Mouse (Mus musculus) embryonic facial prominence, embryonic 13.5 days (tissue): Measurements from ENCODE around the gene Tfe3. TPM values are rescaled to one million over a fixed set of nuclear protein-coding genes. Genes with fewer than 3 reads are reported as not detected.
"Not testable (repeated sequence)": the region's sequence is repeated elsewhere in the genome, so short reads cannot be mapped to it uniquely, and the experiment has no call there.

Experiments
- ATAC-seq: fragments of 200-750 bp; cut with Nextera tagmentation; 2 replicates; pipeline ENCODE4 v1.8.0; 2017; ENCODE audit warnings: low read depth; ENCODE audit not compliant: insufficient number of reproducible peaks, insufficient read depth, low FRiP score, low TSS enrichment
- H3K27ac ChIP-seq: fragments of 300-500 bp; sonication (generic); 2 replicates; pipeline ENCODE4 v1.5.1; 2015; ENCODE audit warnings: moderate library complexity, mild to moderate bottlenecking, inconsistent platforms
- H3K27me3 ChIP-seq: fragments of 300-500 bp; sonication (generic); 2 replicates; pipeline ENCODE4 v1.6.1; 2015; ENCODE audit warnings: mild to moderate bottlenecking, inconsistent platforms
- H3K36me3 ChIP-seq: fragments of 300-500 bp; sonication (generic); 2 replicates; pipeline ENCODE4 v1.6.1; 2015; ENCODE audit warnings: mild to moderate bottlenecking, inconsistent platforms
- H3K4me1 ChIP-seq: fragments of 300-500 bp; sonication (generic); 2 replicates; pipeline ENCODE4 v1.6.1; 2015; ENCODE audit warnings: inconsistent platforms
- H3K4me2 ChIP-seq: fragments of 300-500 bp; sonication (generic); 2 replicates; pipeline ENCODE4 v1.6.1; 2015; ENCODE audit warnings: moderate library complexity, mild to moderate bottlenecking, inconsistent platforms
- H3K4me3 ChIP-seq: fragments of 300-500 bp; sonication (generic); 2 replicates; pipeline ENCODE4 v1.5.1; 2015; ENCODE audit warnings: mild to moderate bottlenecking, inconsistent platforms
- H3K9ac ChIP-seq: fragments of 300-500 bp; sonication (generic); 2 replicates; pipeline ENCODE4 v1.6.1; 2015; ENCODE audit warnings: mild to moderate bottlenecking, inconsistent platforms
- H3K9me3 ChIP-seq: fragments of 300-500 bp; sonication (generic); 2 replicates; pipeline ENCODE4 v1.6.1; 2016; ENCODE audit warnings: inconsistent platforms
- WGBS: fragments of 180-500 bp; shearing (Covaris S2); methylation state at CpG from one replicate; pipeline ENCODE4 v1.1.7; 2015; ENCODE audit warnings: mixed read lengths; 5-methylcytosine and 5-hydroxymethylcytosine counted together
- polyA plus RNA-seq: library from polyadenylated mRNA; unstranded; fragments of >200 nt; fragmentation: Nextera tagmentation; extraction: Ambion mirVana; gene quantifications from 2 replicates; pipeline ENCODE4 v1.2.1, GENCODE M21; 2015

Tfe3 gene
- polyA plus RNA-seq, result 28.5 and 28.7 TPM in 2 replicates

DNA sequence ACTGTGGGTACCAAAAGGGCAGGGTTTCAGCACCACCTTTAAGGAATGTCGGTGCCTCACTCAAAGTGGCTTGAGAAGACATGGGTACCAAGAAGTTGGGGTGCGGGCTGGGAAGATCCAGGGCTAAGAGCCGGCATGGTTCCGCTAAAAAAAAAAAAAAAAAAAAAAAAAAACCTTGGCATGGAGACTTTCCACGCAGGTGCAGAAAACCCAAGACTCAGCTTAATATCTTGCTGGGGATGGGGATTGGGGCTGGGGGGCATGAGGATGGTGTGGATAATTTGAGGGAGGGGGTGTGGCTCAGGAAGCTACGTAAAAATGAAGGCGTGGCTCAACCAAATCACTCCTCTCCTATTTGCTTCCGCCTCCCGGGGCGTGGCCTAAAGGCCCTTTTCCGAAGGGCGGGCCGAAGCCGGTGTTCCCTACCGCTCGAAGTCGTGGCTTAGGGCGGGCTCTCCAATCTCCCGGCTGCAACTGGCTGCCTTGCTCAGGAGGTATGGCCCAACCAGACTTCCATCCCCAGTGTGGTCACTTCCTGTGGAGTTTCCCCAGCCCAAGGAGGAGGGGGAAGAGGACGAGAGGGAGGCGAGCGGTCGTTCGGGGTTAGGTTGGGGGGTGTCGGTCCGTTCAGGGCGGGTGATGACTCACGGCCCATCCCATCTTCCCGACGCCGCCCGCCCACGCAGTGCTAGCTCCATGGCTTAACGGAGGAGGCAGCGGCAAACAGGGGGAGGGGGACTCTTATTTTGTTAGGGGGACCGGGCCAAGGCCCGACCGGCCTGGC is at the start of gene Tfe3:
TSS of gene Tfe3 (plus strand) at position 424 of the 784 bp plus-strand sequence.
- H3K9ac ChIP-seq, result peak within 1 kb of the TSS; percentile 77
- peaks cover 19% of the 10 kb centered on the region for H3K4me1 ChIP-seq
- peak within 1 kb of the TSS; percentile 62; the same call in 1 of the 2 replicates for H3K27ac ChIP-seq
- H3K36me3 ChIP-seq, result peaks cover 1% of the 10 kb centered on the region; the same call in 1 of the 2 replicates
- no peaks in the 10 kb centered on the region for H3K27me3 ChIP-seq
- H3K4me3 ChIP-seq, result peak within 1 kb of the TSS; percentile 67
- H3K4me2 ChIP-seq, result peak within 1 kb of the TSS; percentile 69
- 21% methylated on average over 36 of the region's 38 CpGs for WGBS
- ATAC-seq, result peak; percentile 92
- H3K9me3 ChIP-seq, result no peaks in the 10 kb centered on the region

DNA sequence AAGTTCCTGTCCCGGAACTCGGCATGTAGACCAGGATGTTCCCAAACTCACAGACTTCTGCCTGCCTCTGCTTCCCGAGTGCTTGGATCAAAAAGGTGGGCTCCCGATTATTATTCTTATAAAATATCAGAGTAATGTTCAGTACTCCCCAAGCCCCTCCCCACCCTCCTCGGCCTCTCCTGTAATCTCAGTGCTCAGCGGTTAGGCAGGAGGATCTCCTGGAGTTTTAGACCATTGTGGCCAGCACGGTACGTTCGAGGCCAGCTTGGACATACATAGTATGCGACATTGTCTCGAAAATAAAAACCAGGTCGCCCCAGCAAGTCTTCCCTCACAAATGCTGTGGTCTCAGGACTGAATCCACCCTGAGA is 48.6 kb upstream of the Tfe3 start:
- H3K27ac ChIP-seq, ATAC-seq, H3K27me3 ChIP-seq, H3K9me3 ChIP-seq, H3K36me3 ChIP-seq, H3K4me1 ChIP-seq: not testable (repeated sequence)
- Histone ChIP-seq H3K4me3 (peak overlapping the region; percentile 36), H3K4me2 (peak overlapping the region; percentile 55), H3K9ac (peak overlapping the region; percentile 59; the same call in 1 of the 2 replicates)
- 22% methylated on average over 6 of the region's 12 CpGs for WGBS

DNA sequence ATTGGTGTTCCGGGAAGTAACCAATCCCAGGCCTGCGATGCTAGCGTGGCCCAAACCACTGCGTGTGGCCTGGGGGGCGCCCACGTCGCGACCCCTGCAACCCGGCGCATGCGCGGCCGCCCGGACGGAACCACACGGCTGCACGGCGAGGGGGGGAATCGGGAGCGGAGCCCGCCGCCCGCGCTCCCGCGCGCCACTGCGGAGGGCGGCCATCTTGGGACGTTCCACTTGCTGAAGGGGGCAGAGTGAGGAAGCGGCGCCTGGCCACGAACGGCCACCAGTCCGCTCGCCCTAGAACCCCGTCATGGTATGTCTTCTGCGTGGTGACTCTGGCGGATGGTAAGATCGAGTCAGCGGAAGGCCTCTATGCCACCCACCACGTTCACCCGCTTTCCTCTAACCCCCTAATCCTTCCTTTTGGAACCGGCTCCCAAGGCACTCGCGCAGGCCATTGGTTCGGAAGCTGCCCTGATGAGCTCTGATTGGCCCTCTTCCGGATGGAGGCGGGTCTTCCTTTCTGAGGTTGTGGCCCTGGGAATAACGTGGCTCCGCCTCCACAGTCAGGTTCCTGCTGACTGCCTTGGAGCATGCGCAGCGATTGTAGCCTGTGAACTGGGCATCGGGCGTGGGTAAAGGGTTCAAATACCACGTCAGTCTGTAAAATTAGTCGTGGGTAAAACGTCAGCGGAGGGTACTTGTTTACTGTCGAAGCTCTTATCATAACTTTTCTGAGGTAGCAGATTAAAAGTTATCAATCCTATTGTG is 48.0 kb upstream of the Tfe3 start, which contains the start of gene Wdr45:
TSS of gene Wdr45 (plus strand) at position 199 of the 765 bp plus-strand sequence.
- not testable (repeated sequence) for H3K4me1 ChIP-seq, H3K27me3 ChIP-seq, H3K27ac ChIP-seq, H3K9me3 ChIP-seq, H3K36me3 ChIP-seq
- ATAC-seq, result peak; percentile 97
- H3K9ac ChIP-seq, result peak within 1 kb of the TSS; percentile 59; the same call in 1 of the 2 replicates
- peak within 1 kb of the TSS; percentile 36 for H3K4me3 ChIP-seq
- WGBS, result 22% methylated on average over 51 of the region's 60 CpGs
- peak within 1 kb of the TSS; percentile 55 for H3K4me2 ChIP-seq

DNA sequence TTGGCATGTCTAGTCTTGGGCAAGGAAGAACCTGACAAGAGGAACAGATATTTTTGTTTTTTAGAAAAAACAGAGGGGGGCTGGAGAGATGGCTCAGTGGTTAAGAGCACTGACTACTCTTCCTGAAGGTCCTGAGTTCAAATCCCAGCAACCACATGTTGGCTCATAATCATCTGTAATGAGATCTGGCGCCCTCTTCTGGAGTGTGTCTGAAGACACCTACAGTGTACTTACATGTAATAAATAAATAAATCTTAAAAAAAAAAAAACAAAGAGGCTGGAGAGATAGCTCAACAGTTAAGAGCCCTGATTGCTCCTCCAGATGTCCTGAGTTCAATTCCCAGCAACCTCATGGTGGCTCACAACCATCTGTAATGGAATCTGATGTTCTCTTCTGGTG is 46.3 kb upstream of the Tfe3 start:
- H3K4me1 ChIP-seq, H3K9ac ChIP-seq, H3K9me3 ChIP-seq, H3K4me2 ChIP-seq, H3K36me3 ChIP-seq, H3K27ac ChIP-seq, H3K27me3 ChIP-seq, ATAC-seq, H3K4me3 ChIP-seq: not testable (repeated sequence)
- WGBS, result 44% methylated on average over 1 of the region's 1 CpGs

DNA sequence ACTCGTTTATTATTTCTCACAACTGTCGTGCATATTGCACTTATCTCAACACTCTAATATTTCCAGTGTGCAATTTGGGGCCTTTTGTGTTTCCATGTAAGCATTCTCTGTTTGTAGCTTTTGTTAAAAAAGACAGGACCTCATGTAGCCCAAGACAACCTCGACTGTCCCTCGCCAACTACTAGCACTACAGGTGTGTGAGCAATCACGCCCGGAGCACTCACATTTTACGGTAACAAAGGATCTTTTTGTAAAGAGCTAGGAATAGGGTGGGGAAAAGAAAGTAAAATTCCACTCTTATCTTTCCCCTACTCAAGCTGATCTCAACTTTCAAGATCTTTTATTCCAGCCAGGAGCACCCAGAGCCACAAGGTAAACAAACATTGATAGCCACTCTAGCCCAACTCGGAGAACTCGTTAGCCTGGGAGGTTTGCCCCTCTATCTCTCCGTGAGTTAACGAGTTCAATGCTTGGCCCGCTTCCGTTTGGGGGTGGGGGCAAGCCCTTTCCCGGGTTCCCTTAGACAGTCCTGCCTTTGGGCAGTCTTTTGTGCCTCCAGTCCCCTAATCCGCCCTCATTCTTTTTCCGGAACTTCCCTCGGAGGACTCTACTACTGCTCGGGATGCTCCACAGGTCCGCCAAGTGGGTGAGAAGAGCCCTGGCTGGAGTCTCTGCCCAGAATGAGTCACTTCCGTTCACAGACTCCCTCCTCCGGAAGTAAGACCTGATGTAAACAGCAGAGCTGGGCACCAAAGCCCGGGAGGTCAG is 40.7 kb upstream of the Tfe3 start, which contains the start of gene Gm45208:
TSS of gene Gm45208 (plus strand) at position 732 of the 768 bp plus-strand sequence.
- no peaks in the 10 kb centered on the region for H3K9me3 ChIP-seq
- peaks cover 20% of the 10 kb centered on the region; the same call in 1 of the 2 replicates for H3K36me3 ChIP-seq
- H3K4me1 ChIP-seq, result 0 out of 2 replicates have a peak, but pooled peaks cover 4% of the 10 kb centered on the region
- WGBS, result 27% methylated on average over 22 of the region's 22 CpGs
- H3K9ac ChIP-seq, result peak within 1 kb of the TSS; percentile 73
- H3K27me3 ChIP-seq, result no peaks in the 10 kb centered on the region
- peak within 1 kb of the TSS; percentile 57 for H3K4me3 ChIP-seq
- H3K4me2 ChIP-seq, result peak within 1 kb of the TSS; percentile 69
- H3K27ac ChIP-seq, result peak within 1 kb of the TSS; percentile 91
- peak; percentile 80; the same call in 1 of the 2 replicates for ATAC-seq

DNA sequence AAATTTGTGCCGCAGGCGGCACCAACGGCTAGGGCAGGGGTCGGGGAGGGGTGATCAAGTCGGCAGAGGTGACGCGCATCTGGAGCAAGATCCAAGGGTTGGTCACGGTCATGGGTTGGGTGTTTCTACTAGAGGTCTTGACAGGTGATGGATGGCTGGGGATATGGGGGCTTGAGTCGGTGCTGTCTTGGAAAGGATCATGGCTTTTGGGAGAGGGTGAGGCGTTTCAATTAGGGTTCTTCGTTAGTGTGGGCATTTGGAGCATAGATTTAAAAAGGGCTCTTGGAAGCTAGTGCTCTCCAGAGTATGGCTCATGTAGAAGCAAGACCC is 40.1 kb upstream of the Tfe3 start:
- H3K9ac ChIP-seq, result peak overlapping the region; percentile 73
- peak overlapping the region; percentile 57 for H3K4me3 ChIP-seq
- H3K27ac ChIP-seq, result peak overlapping the region; percentile 91
- H3K4me2 ChIP-seq, result peak overlapping the region; percentile 69
- WGBS, result 30% methylated on average over 11 of the region's 11 CpGs
- H3K27me3 ChIP-seq, result no peaks in the 10 kb centered on the region
- ATAC-seq, result no peak
- H3K36me3 ChIP-seq, result peaks cover 23% of the 10 kb centered on the region; the same call in 1 of the 2 replicates
- H3K9me3 ChIP-seq, result no peaks in the 10 kb centered on the region
- 0 out of 2 replicates have a peak, but pooled peaks cover 4% of the 10 kb centered on the region for H3K4me1 ChIP-seq

DNA sequence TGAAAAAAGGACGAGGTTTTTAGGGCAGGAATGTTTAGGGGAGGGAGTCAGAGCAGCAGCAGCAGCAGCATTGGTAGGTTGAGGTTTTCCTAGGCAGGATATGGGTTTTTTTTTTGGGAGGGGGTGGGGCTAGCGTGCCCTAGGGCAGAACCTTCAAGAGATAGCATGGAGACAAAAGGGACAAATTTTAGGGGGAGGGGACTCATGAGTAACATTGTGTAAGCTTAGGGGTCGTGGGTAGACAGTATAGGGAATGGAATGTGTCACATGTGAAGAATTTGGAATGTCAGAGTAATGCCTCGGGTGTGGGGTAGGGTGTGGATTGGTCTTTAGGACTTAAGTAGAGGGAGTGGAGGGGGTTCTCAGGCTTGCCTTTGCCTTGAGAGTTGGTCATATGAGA is 39.7 kb upstream of the Tfe3 start:
- WGBS, result 23% methylated on average over 4 of the region's 4 CpGs
- ATAC-seq, result no peak
- peak overlapping the region; percentile 57 for H3K4me3 ChIP-seq
- H3K9ac ChIP-seq, result peak overlapping the region; percentile 73
- H3K27me3 ChIP-seq, result no peaks in the 10 kb centered on the region
- 0 out of 2 replicates have a peak, but pooled peaks cover 4% of the 10 kb centered on the region for H3K4me1 ChIP-seq
- H3K27ac ChIP-seq, result no peak overlapping the region
- H3K36me3 ChIP-seq, result peaks cover 23% of the 10 kb centered on the region; the same call in 1 of the 2 replicates
- no peaks in the 10 kb centered on the region for H3K9me3 ChIP-seq
- H3K4me2 ChIP-seq, result peak overlapping the region; percentile 69

DNA sequence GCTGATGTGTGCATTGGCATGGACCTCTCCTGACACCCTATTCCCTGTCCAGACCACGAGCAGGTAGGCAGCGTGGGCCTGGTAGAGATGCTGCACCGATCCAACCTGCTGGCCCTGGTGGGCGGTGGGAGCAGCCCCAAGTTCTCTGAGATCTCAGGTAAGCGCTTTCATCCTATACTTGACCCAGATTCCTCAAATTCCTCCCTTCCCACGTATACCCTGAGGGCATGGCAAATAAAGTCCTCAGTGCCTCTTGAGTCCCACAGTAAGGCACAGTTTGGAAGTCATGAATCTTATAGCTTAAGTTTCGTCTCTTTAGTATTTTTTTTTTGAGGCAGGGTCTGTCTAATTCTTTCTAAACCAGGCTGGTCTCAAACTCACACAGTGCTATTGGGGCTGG is 38.2 kb upstream of the Tfe3 start:
- H3K9me3 ChIP-seq, result no peaks in the 10 kb centered on the region
- 0 out of 2 replicates have a peak, but pooled peaks cover 4% of the 10 kb centered on the region for H3K4me1 ChIP-seq
- no peak overlapping the region for H3K27ac ChIP-seq
- ATAC-seq, result no peak
- H3K27me3 ChIP-seq, result no peaks in the 10 kb centered on the region
- H3K4me2 ChIP-seq, result no peak overlapping the region
- H3K4me3 ChIP-seq, result no peak overlapping the region
- H3K9ac ChIP-seq, result no peak overlapping the region
- WGBS, result 69% methylated on average over 7 of the region's 7 CpGs
- H3K36me3 ChIP-seq, result peaks cover 23% of the 10 kb centered on the region; the same call in 1 of the 2 replicates

DNA sequence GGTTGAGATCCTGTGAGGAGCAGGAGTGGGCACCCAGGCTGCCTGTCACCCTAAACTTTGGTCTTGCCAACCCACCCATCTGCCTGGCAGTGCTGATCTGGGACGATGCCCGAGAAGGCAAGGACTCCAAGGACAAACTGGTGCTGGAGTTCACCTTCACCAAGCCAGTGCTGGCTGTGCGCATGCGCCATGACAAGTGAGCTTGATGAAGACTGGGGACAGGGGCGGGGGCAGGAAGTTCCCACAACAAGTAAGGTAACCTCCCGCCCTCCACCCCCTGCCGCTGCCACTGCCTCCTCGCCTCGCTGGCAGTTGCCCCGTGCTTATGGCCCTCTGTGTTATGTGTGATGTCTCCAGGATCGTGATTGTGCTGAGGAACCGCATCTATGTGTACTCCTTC is 36.5 kb upstream of the Tfe3 start:
- Histone ChIP-seq H3K27me3 (no peaks in the 10 kb centered on the region), H3K36me3 (peaks cover 23% of the 10 kb centered on the region; the same call in 1 of the 2 replicates), H3K27ac (no peak overlapping the region), H3K4me1 (0 out of 2 replicates have a peak, but pooled peaks cover 4% of the 10 kb centered on the region), H3K9me3 (no peaks in the 10 kb centered on the region), H3K4me3 (no peak overlapping the region), H3K4me2 (no peak overlapping the region), H3K9ac (no peak overlapping the region)
- 81% methylated on average over 12 of the region's 12 CpGs for WGBS
- no peak for ATAC-seq

DNA sequence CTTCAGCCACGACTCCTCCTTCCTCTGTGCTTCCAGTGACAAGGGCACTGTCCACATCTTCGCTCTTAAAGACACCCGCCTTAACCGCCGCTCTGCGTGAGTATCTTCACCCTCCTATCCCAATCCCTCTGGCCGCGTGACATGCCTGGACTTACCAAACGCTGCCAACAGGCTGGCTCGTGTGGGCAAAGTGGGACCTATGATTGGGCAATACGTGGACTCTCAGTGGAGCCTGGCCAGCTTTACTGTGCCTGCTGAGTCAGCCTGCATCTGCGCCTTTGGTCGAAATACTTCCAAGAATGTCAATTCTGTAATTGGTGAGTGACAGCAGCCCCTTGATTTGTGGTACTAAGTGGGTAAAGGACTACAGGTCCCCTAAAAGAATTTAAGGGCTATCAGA is 35.2 kb upstream of the Tfe3 start:
- Histone ChIP-seq H3K36me3 (peaks cover 23% of the 10 kb centered on the region; the same call in 1 of the 2 replicates), H3K9me3 (no peaks in the 10 kb centered on the region), H3K4me3 (no peak overlapping the region), H3K27me3 (no peaks in the 10 kb centered on the region), H3K4me2 (no peak overlapping the region), H3K4me1 (0 out of 2 replicates have a peak, but pooled peaks cover 4% of the 10 kb centered on the region), H3K27ac (no peak overlapping the region), H3K9ac (no peak overlapping the region)
- WGBS, result 90% methylated on average over 13 of the region's 13 CpGs
- ATAC-seq, result no peak
